Mouse (Mus musculus): ENCODE data around the gene Pgap2. TPM values are rescaled to one million over a fixed set of nuclear protein-coding genes. Genes with fewer than 3 reads are reported as not detected.

The Pgap2 gene
- total and polyA plus RNA-seq, 2 experiments from 2014 or later, result 51.7 to 56.6 TPM

GRCm38 (mm10) chr7:102255954-102256353 lies 45.9 kb downstream of the Pgap2 start, which contains the start of gene Rhog:
TSS of gene Rhog (minus strand) at chr7:102256054.
- DNase-seq (ENCODE audit: low spot score), result no peak
- ATAC-seq (ENCODE audit: low FRiP score), result no peak
- TF ChIP-seq CTCF (IDR thresholded peaks at IDR 0.05), result no peak
- Histone ChIP-seq H3K27me3 (ENCODE audit: insufficient read depth, low read length) (no peaks in the 10 kb centered on the region), H3K4me1 (ENCODE audit: insufficient read depth, low read length) (no peaks in the 10 kb centered on the region), H3K4me2 (ENCODE audit: low read depth, low read length, poor library complexity, severe bottlenecking) (no peak within 1 kb of the TSS), H3K36me3 (ENCODE audit: insufficient read depth, low read length) (no peaks in the 10 kb centered on the region), H3K9ac (replicated peaks; ENCODE audit: low read length, poor library complexity, severe bottlenecking) (no peak within 1 kb of the TSS), H3K9me3 (ENCODE audit: low read length) (no peaks in the 10 kb centered on the region), H3K27ac (ENCODE audit: low read depth, low read length) (no peak within 1 kb of the TSS), H3K4me3 (ENCODE audit: low read depth, low read length) (no peak within 1 kb of the TSS)
- 83% methylated on average over 3 of the region's 3 CpGs for WGBS

- Histone ChIP-seq H3K4me1 (ENCODE audit: insufficient read depth, low read length) (no peaks in the 10 kb centered on the region), H3K27ac (ENCODE audit: low read depth, low read length) (no peak overlapping the region), H3K9me3 (ENCODE audit: low read length) (no peaks in the 10 kb centered on the region), H3K4me3 (ENCODE audit: low read depth, low read length) (no peak overlapping the region), H3K36me3 (ENCODE audit: insufficient read depth, low read length) (no peaks in the 10 kb centered on the region), H3K9ac (replicated peaks; ENCODE audit: low read length, poor library complexity, severe bottlenecking) (no peak overlapping the region), H3K4me2 (ENCODE audit: low read depth, low read length, poor library complexity, severe bottlenecking) (no peak overlapping the region), H3K27me3 (ENCODE audit: insufficient read depth, low read length) (no peaks in the 10 kb centered on the region)
- TF ChIP-seq CTCF (IDR thresholded peaks at IDR 0.05), result no peak
- no peak for ATAC-seq (ENCODE audit: low FRiP score)
- DNase-seq (ENCODE audit: low spot score), result no peak
- WGBS, result 79% methylated on average over 3 of the region's 3 CpGs
Observed at GRCm38 (mm10) chr7:102256636-102257035, 46.6 kb downstream of the Pgap2 start.

- no peaks in the 10 kb centered on the region for H3K4me1 ChIP-seq (ENCODE audit: insufficient read depth, low read length)
- no peaks in the 10 kb centered on the region for H3K27me3 ChIP-seq (ENCODE audit: insufficient read depth, low read length)
- no peaks in the 10 kb centered on the region for H3K9me3 ChIP-seq (ENCODE audit: low read length)
- no peak overlapping the region for H3K9ac ChIP-seq (replicated peaks; ENCODE audit: low read length, poor library complexity, severe bottlenecking)
- no peak overlapping the region for H3K4me2 ChIP-seq (ENCODE audit: low read depth, low read length, poor library complexity, severe bottlenecking)
- H3K36me3 ChIP-seq (ENCODE audit: insufficient read depth, low read length), result no peaks in the 10 kb centered on the region
- H3K4me3 ChIP-seq (ENCODE audit: low read depth, low read length), result no peak overlapping the region
- peak; percentile 45; the same call in 1 of the 2 replicates for ATAC-seq (ENCODE audit: low FRiP score)
- WGBS, result 17% methylated on average over 4 of the region's 4 CpGs
- peak; percentile 82 for TF ChIP-seq CTCF (IDR thresholded peaks at IDR 0.05)
- no peak overlapping the region for H3K27ac ChIP-seq (ENCODE audit: low read depth, low read length)
- peak; percentile 85 for DNase-seq (ENCODE audit: low spot score)
Observed at GRCm38 (mm10) chr7:102258189-102258588, 48.2 kb downstream of the Pgap2 start.

- Histone ChIP-seq H3K9ac (replicated peaks; ENCODE audit: low read length, poor library complexity, severe bottlenecking) (no peak overlapping the region), H3K27me3 (ENCODE audit: insufficient read depth, low read length) (no peaks in the 10 kb centered on the region), H3K4me3 (ENCODE audit: low read depth, low read length) (no peak overlapping the region), H3K4me2 (ENCODE audit: low read depth, low read length, poor library complexity, severe bottlenecking) (no peak overlapping the region), H3K27ac (ENCODE audit: low read depth, low read length) (no peak overlapping the region), H3K4me1 (ENCODE audit: insufficient read depth, low read length) (no peaks in the 10 kb centered on the region), H3K36me3 (ENCODE audit: insufficient read depth, low read length) (no peaks in the 10 kb centered on the region), H3K9me3 (ENCODE audit: low read length) (no peaks in the 10 kb centered on the region)
- DNase-seq (ENCODE audit: low spot score) (no peak), ATAC-seq (ENCODE audit: low FRiP score) (no peak)
- WGBS, result 79% methylated on average over 3 of the region's 3 CpGs
- no peak for TF ChIP-seq CTCF (IDR thresholded peaks at IDR 0.05)
Observed at GRCm38 (mm10) chr7:102258753-102259152, 48.7 kb downstream of the Pgap2 start.

- 84% methylated on average over 10 of the region's 10 CpGs for WGBS
- TF ChIP-seq CTCF (IDR thresholded peaks at IDR 0.05), result no peak
- Histone ChIP-seq H3K4me3 (ENCODE audit: low read depth, low read length) (no peak overlapping the region), H3K27me3 (ENCODE audit: insufficient read depth, low read length) (no peaks in the 10 kb centered on the region), H3K27ac (ENCODE audit: low read depth, low read length) (no peak overlapping the region), H3K36me3 (ENCODE audit: insufficient read depth, low read length) (no peaks in the 10 kb centered on the region), H3K4me1 (ENCODE audit: insufficient read depth, low read length) (no peaks in the 10 kb centered on the region), H3K9ac (replicated peaks; ENCODE audit: low read length, poor library complexity, severe bottlenecking) (no peak overlapping the region), H3K9me3 (ENCODE audit: low read length) (no peaks in the 10 kb centered on the region), H3K4me2 (ENCODE audit: low read depth, low read length, poor library complexity, severe bottlenecking) (no peak overlapping the region)
- DNase-seq (ENCODE audit: low spot score) (no peak), ATAC-seq (ENCODE audit: low FRiP score) (no peak)
Observed at GRCm38 (mm10) chr7:102259716-102260479, 49.9 kb downstream of the Pgap2 start.

GRCm38 (mm10) chr7:102260518-102260917 lies 50.5 kb downstream of the Pgap2 start:
- no peak for DNase-seq (ENCODE audit: low spot score)
- Histone ChIP-seq H3K9me3 (ENCODE audit: low read length) (no peaks in the 10 kb centered on the region), H3K4me1 (ENCODE audit: insufficient read depth, low read length) (no peaks in the 10 kb centered on the region), H3K9ac (replicated peaks; ENCODE audit: low read length, poor library complexity, severe bottlenecking) (no peak overlapping the region), H3K27ac (ENCODE audit: low read depth, low read length) (no peak overlapping the region), H3K4me2 (ENCODE audit: low read depth, low read length, poor library complexity, severe bottlenecking) (no peak overlapping the region), H3K27me3 (ENCODE audit: insufficient read depth, low read length) (no peaks in the 10 kb centered on the region), H3K36me3 (ENCODE audit: insufficient read depth, low read length) (no peaks in the 10 kb centered on the region), H3K4me3 (ENCODE audit: low read depth, low read length) (no peak overlapping the region)
- ATAC-seq (ENCODE audit: low FRiP score), result no peak
- WGBS, result 84% methylated on average over 1 of the region's 1 CpGs
- TF ChIP-seq CTCF (IDR thresholded peaks at IDR 0.05), result no peak
